Mouse (Mus musculus) gastrocnemius, postnatal 4 days (tissue): ENCODE measurements around the gene Cnih1. TPM values are rescaled to one million over a fixed set of nuclear protein-coding genes. Genes with fewer than 3 reads are reported as not detected.

Experiments used
- DNase-seq, 2 experiments: peaks; one replicate each; pipeline ENCODE4 v3.0.0; 2021 to 2022; ENCODE audit warnings: low spot score in 2 of 2, mixed read lengths in 2 of 2
- total RNA-seq, 2 experiments: library from RNA; stranded (reverse); gene quantifications; 2 replicates each; pipeline ENCODE4 v1.2.3; 2021

The Cnih1 gene
- total RNA-seq, 2 experiments from 2014 or later = 74.7 to 75.5 TPM

DNA sequence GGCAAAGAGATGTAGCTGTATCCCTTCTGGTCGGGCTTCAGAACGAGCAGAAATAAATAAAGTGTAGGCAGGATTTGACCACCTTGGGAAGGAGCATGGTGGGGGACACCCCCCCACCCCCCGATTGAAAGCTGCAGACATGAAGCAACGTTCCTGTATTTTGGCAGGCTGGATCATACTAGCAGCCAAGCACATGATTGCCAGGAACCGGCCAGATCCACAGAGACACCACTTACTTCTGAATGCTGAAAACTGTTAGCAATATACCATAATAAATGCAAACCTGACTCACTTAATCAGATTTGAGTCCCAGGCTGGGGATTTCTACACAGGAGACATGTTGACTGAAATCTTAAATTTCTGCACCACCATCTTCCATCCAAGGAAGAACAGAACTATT lies 53.9 kb downstream of the Cnih1 start:
- DNase-seq = no peak

- DNase-seq = no peak
Measured at GRCm38 (mm10) chr14:46725743-46726142, 62.5 kb downstream of the Cnih1 start.

Other genes with a start within 250 kb of the Cnih1 start
- gene Cdkn3, start 27.9 kb downstream of the Cnih1 start, total RNA-seq = 10 to 100 TPM in 1 of 2 experiments, 1 to 10 TPM in 1; 7.2 to 10.1 TPM
- gene Gmfb, start 33.8 kb upstream of the Cnih1 start, total RNA-seq = 10 to 100 TPM; 45.0 to 49.5 TPM
- 10 to 100 TPM; 31.2 to 33.3 TPM for gene Cgrrf1, start 43.7 kb upstream of the Cnih1 start, total RNA-seq
- 10 to 100 TPM; 54.5 to 61.9 TPM for gene Samd4, start 94.4 kb upstream of the Cnih1 start, total RNA-seq